Mouse (Mus musculus) heart, adult 2 months (tissue): ENCODE measurements at regions not wholly inside any gene's neighbourhood (a gene's known extent, or its start where the extent isn't known, plus 50 kb on each side); places are given as distances from the start of the nearest gene placed in this dataset.

Experiments
- CTCF ChIP-seq: fragments of 200-600 bp; IDR thresholded peaks from 2 replicates; pipeline ENCODE4 v1.8.1; 2022; ENCODE audit warnings: antibody characterized with exemption, mild to moderate bottlenecking, moderate library complexity
- EP300 ChIP-seq: fragments of 200-500 bp; IDR thresholded peaks from 2 replicates; pipeline ENCODE4 v1.6.1; 2011; ENCODE audit warnings: low read depth, low read length, control low read depth; ENCODE audit not compliant: insufficient read depth
- POLR2A ChIP-seq: fragments of 200-500 bp; IDR thresholded peaks from 2 replicates; pipeline ENCODE4 v1.6.1; 2011; ENCODE audit warnings: mild to moderate bottlenecking, low read depth, low read length, control low read depth; ENCODE audit not compliant: insufficient read depth

GRCm38 (mm10) chr7:133503946-133504345 is 98.0 kb downstream of the Tex36 start:
- TF ChIP-seq CTCF = no peak
- no peak for TF ChIP-seq POLR2A
- TF ChIP-seq EP300 = no peak
